Mouse (Mus musculus) olfactory bulb, adult 2 months (tissue): ENCODE results near the gene Vmn2r-ps159. TPM values are rescaled to one million over a fixed set of nuclear protein-coding genes. Genes with fewer than 3 reads are reported as not detected.
"Not testable (repeated sequence)": the region's sequence is repeated elsewhere in the genome, so short reads cannot be mapped to it uniquely, and the experiment has no call there.

ENCODE experiments used
- H3K27ac ChIP-seq: fragments of 200-500 bp; 2 replicates; pipeline ENCODE4 v1.5.1; 2012; ENCODE audit warnings: low read depth, low read length; ENCODE audit not compliant: insufficient read depth
- H3K4me1 ChIP-seq: fragments of 200-500 bp; 2 replicates; pipeline ENCODE4 v1.6.1; 2012; ENCODE audit warnings: low read length; ENCODE audit not compliant: control insufficient read depth, insufficient read depth
- H3K4me3 ChIP-seq: fragments of 200-500 bp; 2 replicates; pipeline ENCODE4 v1.5.1; 2012; ENCODE audit warnings: mild to moderate bottlenecking, low read depth, low read length, moderate library complexity; ENCODE audit not compliant: insufficient read depth
- CTCF ChIP-seq: fragments of 200-500 bp; IDR thresholded peaks from 2 replicates; pipeline ENCODE4 v1.5.1; 2012; ENCODE audit warnings: low read depth, mild to moderate bottlenecking, low read length, moderate library complexity; ENCODE audit not compliant: insufficient read depth
- POLR2A ChIP-seq: fragments of 200-500 bp; IDR thresholded peaks from 2 replicates; pipeline ENCODE4 v1.6.1; 2012; ENCODE audit warnings: mild to moderate bottlenecking, low read depth, low read length, moderate library complexity; ENCODE audit not compliant: insufficient read depth
- WGBS: fragments of 180-500 bp; shearing (Covaris S2); methylation state at CpG from one replicate; pipeline ENCODE4 v1.1.7; 2018; 5-methylcytosine and 5-hydroxymethylcytosine counted together
- polyA plus RNA-seq: library from polyadenylated mRNA; stranded (reverse); fragments of >200 nt; gene quantifications from 2 replicates; pipeline ENCODE4 v1.2.4, GENCODE M21; 2012; ENCODE audit warnings: low replicate concordance; ENCODE audit not compliant: missing spikeins, insufficient read depth, insufficient read length

The Vmn2r-ps159 gene
- not detected in 2 replicates for polyA plus RNA-seq

GRCm38 (mm10) chr4:156330803-156331202 is at the start of gene Vmn2r-ps159:
TSS of gene Vmn2r-ps159 (plus strand) at chr4:156331103.
- not testable (repeated sequence) for H3K4me1 ChIP-seq
- WGBS: 77% methylated on average over 3 of the region's 3 CpGs

GRCm38 (mm10) chr4:156341601-156342504 is 10.9 kb downstream of the Vmn2r-ps159 start:
- 78% methylated on average over 4 of the region's 4 CpGs for WGBS
- H3K4me1 ChIP-seq, H3K4me3 ChIP-seq, H3K27ac ChIP-seq: not testable (repeated sequence)

More at GRCm38 (mm10) chr4:156330803-156331202, at the start of gene Vmn2r-ps159:
- not testable (repeated sequence) for H3K4me3 ChIP-seq, H3K27ac ChIP-seq

- 85% methylated on average over 2 of the region's 2 CpGs for WGBS
- Histone ChIP-seq H3K27ac (no peak overlapping the region), H3K4me1 (no peaks in the 10 kb centered on the region), H3K4me3 (no peak overlapping the region)
- no peak for TF ChIP-seq POLR2A
- no peak for TF ChIP-seq CTCF
Measured at GRCm38 (mm10) chr4:156342569-156343325, 11.8 kb downstream of the Vmn2r-ps159 start.

DNA sequence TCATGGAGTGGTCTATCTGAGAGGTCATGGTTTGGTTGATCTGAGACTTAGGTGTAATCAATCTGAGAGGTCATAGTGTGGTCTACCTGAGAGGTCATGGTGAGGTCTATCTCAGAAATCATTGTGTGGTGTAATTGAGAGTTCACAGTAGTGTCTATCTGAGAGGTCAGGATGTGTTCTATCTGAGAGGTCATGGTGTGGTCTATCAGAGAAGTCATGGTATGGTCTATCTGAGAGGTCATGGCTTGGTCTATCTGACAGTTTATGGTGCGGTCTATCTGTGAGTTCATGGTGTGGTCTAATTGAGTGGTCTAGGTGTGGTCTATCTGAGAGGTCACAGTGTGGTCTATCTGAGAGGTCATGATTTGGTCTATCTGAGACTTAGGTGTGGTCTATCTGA is 12.4 kb downstream of the Vmn2r-ps159 start:
- TF ChIP-seq POLR2A (no peak), CTCF (no peak)
- WGBS: 79% methylated on average over 1 of the region's 1 CpGs
- Histone ChIP-seq H3K4me1 (no peaks in the 10 kb centered on the region), H3K27ac (no peak overlapping the region), H3K4me3 (no peak overlapping the region)

DNA sequence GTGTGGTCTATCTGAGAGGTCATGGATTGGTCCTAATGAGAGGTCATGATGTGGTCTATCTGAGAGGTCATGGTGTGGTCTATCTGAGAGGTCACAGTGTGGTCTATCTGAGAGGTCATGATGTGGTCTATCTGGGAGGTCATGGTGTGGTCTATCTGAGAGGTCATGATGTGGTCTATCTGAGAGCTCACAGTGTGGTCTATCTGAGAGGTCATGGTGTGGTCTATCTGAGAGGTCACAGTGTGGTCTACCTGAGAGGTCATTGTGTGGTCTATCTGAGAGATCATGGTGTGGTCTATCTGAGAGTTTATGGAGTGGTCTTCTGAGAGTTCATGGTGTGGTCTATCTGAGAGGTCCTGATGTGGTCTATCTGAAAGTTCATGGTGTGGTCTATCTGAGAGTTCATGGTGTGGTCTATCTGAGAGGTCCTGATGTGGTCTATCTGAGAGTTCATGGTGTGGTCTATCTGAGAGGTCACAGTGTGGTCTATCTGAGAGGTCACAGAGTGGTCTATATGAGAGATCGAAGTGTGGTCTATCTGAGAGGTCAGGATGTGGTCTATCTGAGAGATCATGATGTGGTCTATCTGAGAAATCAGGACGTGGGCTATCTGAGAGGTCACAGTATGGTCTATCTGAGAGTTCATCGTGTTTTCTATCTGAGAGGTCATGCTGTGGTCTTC is 26.0 kb downstream of the Vmn2r-ps159 start:
- not testable (repeated sequence) for H3K27ac ChIP-seq, H3K4me3 ChIP-seq, H3K4me1 ChIP-seq
- 59% methylated on average over 3 of the region's 3 CpGs for WGBS

Other genes starting within 250 kb of the Vmn2r-ps159 start
- gene 9430015G10Rik, start 221.1 kb upstream of the Vmn2r-ps159 start, polyA plus RNA-seq: not detected in 2 replicates
- gene Rnf223, start 200.6 kb upstream of the Vmn2r-ps159 start, polyA plus RNA-seq: not detected in 2 replicates
- gene Agrn, start 133.6 kb upstream of the Vmn2r-ps159 start, polyA plus RNA-seq: not detected in 2 replicates
- not detected in 2 replicates for gene Isg15, start 130.3 kb upstream of the Vmn2r-ps159 start, polyA plus RNA-seq
- not detected in 2 replicates for gene AW011738, start 127.8 kb upstream of the Vmn2r-ps159 start, polyA plus RNA-seq
- gene Perm1, start 115.2 kb upstream of the Vmn2r-ps159 start, polyA plus RNA-seq: not detected in 2 replicates
- 117 TPM in 1 of 2 replicates, not detected in the other for gene Plekhn1, start 96.2 kb upstream of the Vmn2r-ps159 start, polyA plus RNA-seq
- gene Noc2l, start 95.1 kb upstream of the Vmn2r-ps159 start, polyA plus RNA-seq: not detected in 2 replicates
- gene Samd11, start 75.4 kb upstream of the Vmn2r-ps159 start, polyA plus RNA-seq: not detected in 2 replicates